Mouse (Mus musculus): Measurements from ENCODE around the gene Psg16. TPM values are rescaled to one million over a fixed set of nuclear protein-coding genes. Genes with fewer than 3 reads are reported as not detected.

Gene Psg16
- total and polyA plus RNA-seq, 3 experiments: 0.23 to 0.67 TPM; not detected in 1

GRCm38 (mm10) chr7:17026710-17027587 is 46.9 kb upstream of the Psg16 start:
- peak; percentile 90 for DNase-seq (ENCODE audit: low read depth, low spot score)
- Histone ChIP-seq H3K9me3 (replicated peaks; ENCODE audit: insufficient read depth, low read length) (no peaks in the 10 kb centered on the region), H3K9ac (ENCODE audit: control insufficient read depth, low read depth, low read length, poor library complexity, severe bottlenecking) (peak overlapping the region; percentile 89), H3K4me3 (ENCODE audit: control insufficient read depth in 1 of 2, insufficient read depth in 1 of 2, low read depth in 2 of 2, low read length in 2 of 2) (peak overlapping the region; percentile 80 to 88), H3K79me2 (ENCODE audit: control insufficient read depth, insufficient read depth, low read length, poor library complexity) (peaks cover 46% of the 10 kb centered on the region), H3K36me3 (ENCODE audit: control insufficient read depth in 1 of 2, insufficient read depth in 2 of 2, low read length in 2 of 2) (peaks cover 0 to 16% of the 10 kb centered on the region in 2 experiments; a peak in 3 of 4 replicates), H3K27ac (ENCODE audit: control insufficient read depth, low read depth, low read length) (peak overlapping the region; percentile 70), H3K27me3 (ENCODE audit: control insufficient read depth in 1 of 2, insufficient read depth in 2 of 2, low read length in 2 of 2) (no peaks in the 10 kb centered on the region), H3K4me1 (ENCODE audit: control insufficient read depth in 1 of 2, insufficient read depth in 2 of 2, low read length in 2 of 2) (peaks cover 4 to 15% of the 10 kb centered on the region in 2 experiments; a peak in 3 of 4 replicates)
- TF ChIP-seq TCF12 (IDR thresholded peaks at IDR 0.05; ENCODE audit: low read depth, low read length) (no peak), RAD21 (IDR thresholded peaks at IDR 0.05; ENCODE audit: low read depth, low read length) (peak; percentile 12; the same call in 1 of the 2 replicates), MXI1 (IDR thresholded peaks at IDR 0.05; ENCODE audit: low read depth, low read length) (peak; percentile 94), CTCF (IDR thresholded peaks at IDR 0.05 in 2 of 3, conservative IDR thresholded peaks at IDR 0.05 in 1 of 3; ENCODE audit: control insufficient read depth in 1 of 3, insufficient read depth in 1 of 3, low read depth in 2 of 3, low read length in 3 of 3, poor library complexity in 1 of 3, severe bottlenecking in 1 of 3) (peak; percentile 62 to 74 (median 62)), ELF1 (IDR thresholded peaks at IDR 0.05; ENCODE audit: low read depth, low read length) (no peak), MYC (IDR thresholded peaks at IDR 0.05; ENCODE audit: low read depth, low read length) (peak; percentile 93), CHD1 (IDR thresholded peaks at IDR 0.05; ENCODE audit: low read depth, low read length) (no peak), TBP (IDR thresholded peaks at IDR 0.05; ENCODE audit: low read depth, low read length) (0 out of 2 replicates have a peak, but pooled peaks have one; percentile 30), MAZ (IDR thresholded peaks at IDR 0.05; ENCODE audit: low read depth, low read length) (no peak), SMC3 (IDR thresholded peaks at IDR 0.05; ENCODE audit: low read depth, low read length) (no peak), MAX (IDR thresholded peaks at IDR 0.05; ENCODE audit: low read length) (peak; percentile 63; the same call in 1 of the 2 replicates), JUND (IDR thresholded peaks at IDR 0.05; ENCODE audit: low read depth, low read length) (no peak), GABPA (IDR thresholded peaks at IDR 0.05; ENCODE audit: low read depth, low read length) (no peak), RCOR1 (IDR thresholded peaks at IDR 0.05; ENCODE audit: low read depth, low read length) (no peak), POLR2AphosphoS5 (IDR thresholded peaks at IDR 0.05; ENCODE audit: borderline replicate concordance, low read depth, low read length) (0 out of 2 replicates have a peak, but pooled peaks have one; percentile 1), NELFE (IDR thresholded peaks at IDR 0.05; ENCODE audit: low read depth, low read length) (peak; percentile 31; the same call in 1 of the 2 replicates), SIN3A (IDR thresholded peaks at IDR 0.05; ENCODE audit: low read length) (no peak; the same call in 1 of the 2 replicates), POLR2AphosphoS2 (IDR thresholded peaks at IDR 0.05; ENCODE audit: low read length) (no peak), USF1 (IDR thresholded peaks at IDR 0.05; ENCODE audit: low read depth, low read length) (0 out of 2 replicates have a peak, but pooled peaks have one; percentile 2), ETS1 (IDR thresholded peaks at IDR 0.05; ENCODE audit: low read depth, low read length) (no peak), KAT2A (conservative IDR thresholded peaks at IDR 0.05; ENCODE audit: low read depth, low read length) (no peak), HCFC1 (IDR thresholded peaks at IDR 0.05; ENCODE audit: low read depth, low read length) (no peak)
